Mouse (Mus musculus): ENCODE measurements around the gene Sec14l4.

Sec14l4 gene

DNA sequence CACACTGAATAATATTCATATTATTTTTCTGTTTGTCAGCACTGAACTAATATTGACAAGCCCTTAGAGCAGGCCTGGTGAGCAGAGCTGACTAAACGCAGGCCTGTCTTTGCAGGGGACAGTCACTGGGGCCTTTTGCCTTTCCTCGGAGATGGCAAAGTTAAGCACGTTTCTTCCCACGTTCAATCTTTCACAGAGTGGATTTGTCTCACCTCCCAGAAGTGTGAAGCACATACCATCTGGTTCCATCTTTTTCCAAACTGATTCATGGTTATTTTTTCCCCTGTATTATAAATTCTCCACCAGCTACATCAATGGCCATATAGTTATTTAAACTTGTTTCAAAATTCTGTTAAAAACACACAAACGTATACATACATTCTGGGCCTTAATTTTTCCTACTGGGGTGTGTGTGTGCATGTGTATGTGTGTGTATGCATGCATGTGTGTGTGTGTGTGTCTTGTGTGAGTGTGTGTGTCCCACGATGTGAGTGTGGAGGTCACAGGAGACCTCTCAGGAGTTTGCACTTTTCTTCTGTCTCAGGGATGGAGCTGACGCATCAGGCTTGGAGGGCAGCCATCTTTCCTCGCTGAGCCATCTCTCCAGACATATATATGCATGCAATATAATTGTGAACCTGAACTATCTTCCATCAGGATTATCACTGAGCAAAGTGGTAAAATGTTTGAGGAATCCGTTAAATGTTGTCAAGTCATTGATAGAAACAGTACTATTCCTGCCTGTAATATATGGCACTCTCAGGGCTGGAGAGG, 3.5 kb upstream of the Sec14l4 start:
- DNase-seq (ENCODE audit: low spot score): no peak

DNA sequence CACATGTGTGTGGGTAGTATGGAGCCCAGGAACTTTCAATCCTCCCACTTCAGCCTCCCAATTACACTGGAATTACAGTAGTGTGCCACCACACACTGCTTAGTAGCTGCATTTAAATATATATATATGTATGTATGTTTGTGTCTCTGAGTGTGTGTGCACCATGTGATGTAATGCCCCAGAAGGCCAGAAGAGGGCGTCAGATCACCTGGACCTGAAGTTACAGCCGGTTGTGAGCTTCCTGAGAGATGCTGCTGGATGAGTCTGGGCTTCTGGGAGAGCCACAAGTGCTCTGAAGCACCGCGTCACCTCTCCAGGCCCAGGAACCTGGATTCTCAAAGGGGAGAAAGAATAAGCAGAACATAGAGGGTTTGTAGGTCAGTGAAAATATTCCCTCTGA, 1.9 kb upstream of the Sec14l4 start:
- DNase-seq (ENCODE audit: low spot score): no peak

DNA sequence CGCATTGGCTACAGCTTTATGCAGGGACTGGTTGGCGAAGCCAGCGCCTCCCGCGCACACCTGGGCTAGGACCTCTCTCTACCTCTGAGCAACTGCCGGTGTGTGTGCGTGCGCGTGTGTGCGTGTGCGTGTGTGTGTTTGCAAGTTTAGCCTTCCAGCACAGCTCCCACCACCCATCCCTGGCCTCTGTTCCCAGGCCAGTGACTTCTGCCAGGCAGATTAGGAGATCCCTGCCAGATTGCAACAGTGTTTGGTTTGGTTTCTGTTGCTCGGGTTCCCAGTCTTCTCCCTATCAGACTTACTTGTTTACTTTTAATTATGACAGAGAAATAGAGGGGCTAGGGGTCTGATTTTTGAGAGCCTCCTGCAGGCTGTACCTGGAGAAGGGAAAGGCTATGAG, 699 bp downstream of the Sec14l4 start:
- no peak for DNase-seq (ENCODE audit: low spot score)

DNA sequence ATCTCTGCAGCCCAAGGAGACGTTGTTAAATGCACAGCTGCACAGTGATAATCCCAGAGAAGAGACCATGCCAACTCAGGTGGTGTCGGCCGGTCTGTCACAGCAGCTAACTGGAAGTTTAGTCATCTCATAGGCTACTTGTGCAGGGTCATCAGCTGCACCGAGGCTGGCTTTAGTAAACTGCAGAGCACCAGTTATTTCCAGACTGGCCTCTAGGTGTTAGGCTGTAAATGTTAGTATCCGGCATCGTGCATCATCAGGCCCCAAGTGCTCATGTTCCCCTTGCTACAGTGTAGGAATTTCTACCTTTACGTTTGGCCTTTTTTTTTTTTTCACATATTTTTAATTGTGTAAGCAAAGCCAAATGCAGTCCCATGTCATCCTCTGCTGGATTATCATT, 2.2 kb downstream of the Sec14l4 start:
- no peak for DNase-seq (ENCODE audit: low spot score)

DNA sequence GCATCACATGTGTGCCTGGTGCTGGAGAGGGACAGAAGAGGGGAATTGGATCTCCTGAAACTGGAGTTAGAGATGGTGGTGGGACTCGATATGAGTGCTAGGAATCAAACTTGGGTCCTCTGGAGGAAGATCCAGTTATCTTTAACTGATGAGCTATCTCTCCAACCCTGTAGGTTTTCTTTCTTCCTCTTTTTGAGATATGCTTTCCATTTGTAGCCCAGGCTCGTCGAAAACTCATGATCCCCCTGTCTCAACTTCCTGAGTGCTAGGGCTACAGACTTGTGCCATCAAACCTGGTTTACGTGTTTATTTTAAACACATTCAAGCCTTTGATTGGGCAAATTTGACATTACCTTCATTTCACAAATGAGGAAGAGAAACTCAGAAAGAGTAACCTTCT, 2.9 kb downstream of the Sec14l4 start:
- DNase-seq (ENCODE audit: low spot score): no peak

DNA sequence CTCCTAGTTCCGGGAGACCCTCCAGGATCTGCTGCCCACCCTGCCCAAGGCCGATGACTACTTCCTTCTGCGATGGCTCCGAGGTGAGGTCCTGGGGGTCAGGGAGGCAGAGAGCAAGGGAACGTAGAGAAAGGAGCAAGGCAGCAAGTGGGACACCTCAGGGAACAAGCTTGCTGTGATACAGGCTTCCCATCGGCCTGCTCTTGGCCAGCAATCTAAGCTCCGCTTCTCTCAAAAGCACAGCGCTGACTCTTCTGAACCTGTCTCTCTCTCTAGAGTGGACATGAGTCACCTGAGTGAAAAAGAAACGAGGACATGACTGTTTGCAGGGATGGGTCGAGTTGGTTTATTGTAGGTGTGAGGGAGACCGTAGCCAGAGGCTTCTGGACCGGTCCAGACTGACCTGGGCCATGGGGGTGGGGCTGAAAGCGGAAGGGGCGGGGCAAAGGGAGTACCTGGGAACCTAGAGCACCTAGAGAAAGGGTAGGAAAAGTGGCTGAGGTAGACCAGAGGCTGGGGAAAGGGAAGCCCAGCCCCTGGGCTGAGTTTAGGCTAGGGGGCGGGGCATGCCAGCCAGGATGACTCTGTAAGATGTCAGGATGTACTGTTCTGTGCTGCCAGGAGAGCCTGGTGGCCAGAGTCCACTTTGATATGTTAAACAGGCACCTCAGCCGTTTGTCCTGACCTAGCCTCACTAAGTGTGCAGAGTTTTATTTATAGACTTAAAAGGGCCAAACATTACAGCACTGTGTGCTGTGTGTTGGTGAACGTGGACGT, 4.0 kb downstream of the Sec14l4 start:
- DNase-seq (ENCODE audit: low spot score): no peak

DNA sequence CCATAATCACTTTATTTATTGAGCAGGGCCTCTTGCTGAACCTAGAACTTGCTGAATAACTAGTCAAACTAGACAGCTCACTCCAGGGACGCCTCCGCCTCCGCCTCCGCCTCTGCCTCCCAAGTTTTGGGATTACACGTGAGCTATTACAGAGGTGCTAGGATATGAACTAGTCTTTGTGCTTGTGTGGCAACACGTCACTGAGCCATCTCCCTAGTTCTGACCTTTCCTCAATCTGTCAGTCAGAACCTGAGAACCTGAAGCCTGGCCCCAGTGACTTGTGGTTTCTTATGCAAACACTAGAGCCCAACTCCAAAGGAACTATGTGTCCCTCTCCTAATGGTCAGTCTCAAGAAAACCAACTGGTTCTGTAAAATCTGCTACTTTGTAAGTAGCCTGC, 4.7 kb downstream of the Sec14l4 start:
- DNase-seq (ENCODE audit: low spot score): no peak

DNA sequence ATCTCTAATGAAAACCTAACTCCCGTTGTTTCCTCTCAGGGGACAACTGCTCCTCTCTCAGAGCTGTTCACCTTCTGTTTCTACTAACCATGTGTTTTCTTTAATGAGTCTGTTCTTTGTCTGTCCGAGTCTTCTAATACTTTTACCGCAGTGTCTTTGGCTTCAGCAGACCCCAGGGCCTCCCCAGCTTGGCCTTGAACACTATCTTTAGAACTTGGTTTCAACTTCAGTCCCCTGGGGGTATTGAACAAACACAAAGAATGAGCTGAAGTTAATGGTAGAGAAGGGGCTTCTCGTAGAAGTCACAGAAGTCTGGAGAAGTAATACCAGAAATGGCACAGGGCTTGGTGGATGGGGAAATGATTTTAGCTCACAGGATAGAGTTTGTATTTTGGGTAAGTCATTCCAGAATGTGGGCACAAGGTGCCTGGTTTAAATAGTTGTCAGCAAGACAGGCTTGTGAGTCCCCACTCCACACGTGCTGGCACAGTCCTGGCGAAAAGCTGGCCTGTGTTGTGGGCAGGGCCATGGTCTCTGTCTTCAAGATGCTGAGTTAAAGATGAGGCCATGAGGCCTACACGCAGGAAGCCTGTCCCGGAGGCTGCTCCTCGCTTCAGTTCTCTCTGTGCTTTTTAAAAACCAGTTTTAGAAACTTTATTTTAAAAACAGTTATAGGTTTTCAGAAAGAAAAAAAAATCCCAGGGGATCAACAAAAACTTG, 5.3 kb downstream of the Sec14l4 start:
- DNase-seq (ENCODE audit: low spot score): no peak

DNA sequence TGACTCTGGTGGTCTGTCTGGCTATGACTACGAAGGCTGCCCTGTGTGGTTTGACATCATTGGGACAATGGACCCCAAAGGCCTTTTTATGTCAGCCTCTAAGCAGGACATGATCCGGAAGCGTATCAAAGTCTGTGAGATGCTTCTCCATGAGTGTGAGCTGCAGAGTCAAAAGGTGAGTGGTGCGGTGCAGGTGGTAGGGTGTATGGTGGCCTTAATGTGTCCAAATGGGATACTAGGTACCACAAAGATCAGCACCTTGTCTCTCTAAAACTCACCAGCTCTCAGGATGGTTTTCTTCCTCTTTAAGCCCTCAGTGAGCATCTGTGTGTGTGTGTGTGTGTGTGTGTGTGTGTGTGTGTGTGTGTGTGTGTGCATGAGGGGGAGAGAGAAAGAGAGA, 8.7 kb downstream of the Sec14l4 start:
- no peak for DNase-seq (ENCODE audit: low spot score)

DNA sequence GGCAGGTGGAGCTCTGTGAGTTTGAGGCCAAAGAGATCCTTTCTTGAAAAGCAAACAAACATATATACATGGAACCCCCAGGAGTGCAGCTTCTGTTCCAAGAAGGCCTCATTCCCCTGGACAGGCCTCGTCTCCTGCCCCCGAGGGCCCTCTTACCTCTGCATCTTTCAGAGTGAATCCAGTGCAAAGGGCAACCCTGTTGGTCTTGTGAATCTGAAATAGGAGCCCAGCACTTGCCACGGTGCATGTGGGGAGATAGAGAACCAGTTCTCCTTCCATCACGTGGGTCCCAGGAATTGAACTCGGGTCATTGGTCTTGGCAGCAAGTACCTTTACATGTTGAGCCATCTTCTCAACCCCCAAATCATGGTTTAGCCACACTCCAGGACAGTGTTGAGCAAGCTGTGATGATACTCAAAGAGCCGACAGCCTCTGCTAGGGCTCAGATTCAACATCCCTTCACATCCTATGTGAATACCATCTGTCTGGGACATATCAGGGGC, 9.9 kb downstream of the Sec14l4 start:
- no peak for DNase-seq (ENCODE audit: low spot score)

DNA sequence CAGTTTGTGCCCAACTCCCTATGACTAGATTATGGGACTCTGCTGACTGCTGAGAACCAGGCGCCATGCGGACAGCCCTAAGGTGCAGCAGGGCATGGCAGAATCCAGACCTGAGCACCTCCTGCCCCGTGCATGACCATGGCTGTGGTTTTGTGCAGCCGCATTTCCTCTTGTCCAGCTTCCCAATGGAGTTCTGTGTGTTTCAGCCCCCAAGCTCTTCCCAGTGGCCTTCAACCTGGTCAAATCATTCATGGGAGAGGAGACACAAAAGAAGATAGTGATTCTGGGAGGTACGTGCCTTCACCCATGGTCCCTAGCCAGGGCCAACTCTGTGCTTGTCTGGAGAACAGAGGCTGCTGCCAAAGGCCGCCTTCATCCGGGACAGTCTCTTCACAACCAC, 11.8 kb downstream of the Sec14l4 start:
- DNase-seq (ENCODE audit: low spot score): no peak

DNA sequence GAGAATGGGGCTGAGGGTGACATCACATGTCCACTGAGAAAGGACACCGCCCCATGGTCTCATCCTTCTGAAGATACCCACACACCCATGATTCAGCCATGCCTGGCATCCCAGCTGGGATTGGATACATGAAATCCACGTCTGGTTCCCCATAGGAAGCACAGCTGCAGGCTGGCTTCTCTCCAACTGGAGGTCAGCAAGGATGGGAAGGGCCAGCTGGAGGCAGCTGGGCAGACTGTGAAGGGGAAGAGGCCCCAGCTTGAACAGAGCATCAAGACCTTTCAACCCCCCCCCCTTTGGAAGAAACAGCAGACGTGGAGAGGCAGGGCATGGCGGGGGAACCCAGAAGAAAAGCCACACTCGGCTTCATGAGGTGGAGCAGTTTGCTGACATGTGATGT, 15.3 kb downstream of the Sec14l4 start:
- DNase-seq (ENCODE audit: low spot score): no peak

DNA sequence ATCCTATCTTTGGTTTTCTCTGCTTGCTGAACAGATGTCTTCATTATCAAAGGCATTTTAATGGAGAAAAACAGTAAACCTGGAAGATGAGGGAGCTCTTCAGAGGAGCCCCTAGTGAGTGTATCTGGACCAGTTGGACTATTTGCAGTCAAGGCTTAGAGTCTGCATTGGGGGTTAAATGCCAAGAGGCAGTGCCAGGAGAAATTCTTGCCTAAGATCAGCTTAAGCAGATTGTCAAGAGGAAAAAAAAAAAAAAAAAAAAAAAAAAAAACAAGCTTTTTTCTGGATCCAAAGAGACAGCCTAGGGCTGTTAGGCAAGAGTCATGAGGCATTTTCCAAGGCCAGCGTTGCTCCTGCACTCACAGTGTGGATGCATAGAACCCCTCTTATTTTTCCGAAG, 16.5 kb downstream of the Sec14l4 start:
- no peak for DNase-seq (ENCODE audit: low spot score)

DNA sequence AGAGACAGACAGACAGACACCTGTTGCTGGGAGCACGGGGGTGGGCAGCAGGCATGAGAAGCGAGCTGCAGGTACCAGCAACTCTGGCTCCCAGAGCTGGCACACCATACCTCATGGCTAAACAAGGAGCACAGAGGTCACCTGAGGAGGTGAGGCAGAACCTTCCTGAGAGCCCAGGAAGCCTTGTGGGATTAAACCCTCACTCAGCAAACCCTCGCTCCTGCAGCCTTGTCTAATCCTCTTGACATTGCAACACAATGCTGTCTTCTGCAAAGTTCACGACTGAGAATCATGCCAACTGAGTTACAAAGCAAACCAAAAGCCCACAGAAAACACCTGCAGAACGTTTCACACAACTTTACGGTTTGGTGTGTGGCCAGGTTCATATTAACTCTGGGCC, 17.2 kb downstream of the Sec14l4 start:
- no peak for DNase-seq (ENCODE audit: low spot score)

DNA sequence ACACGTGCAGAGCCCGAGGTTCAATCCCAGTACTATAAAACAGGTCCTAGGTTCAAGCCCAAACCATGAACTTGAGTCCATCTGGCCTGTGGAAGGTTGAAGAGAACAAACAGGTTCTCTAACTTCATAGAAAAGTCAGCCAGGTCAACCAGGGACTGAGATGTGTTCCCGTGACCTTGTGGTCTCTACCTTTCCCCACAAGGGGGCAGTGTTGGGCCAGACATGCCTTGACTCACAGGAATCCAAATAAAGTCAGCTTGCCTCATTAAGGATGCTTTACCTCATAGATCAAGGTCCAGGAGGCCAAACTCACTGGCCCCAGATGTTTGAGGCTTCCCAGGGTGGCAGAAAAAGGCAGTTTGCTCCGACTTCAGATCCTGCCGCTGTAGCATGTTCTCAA, 22.3 kb downstream of the Sec14l4 start:
- DNase-seq (ENCODE audit: low spot score): peak; percentile 66

DNA sequence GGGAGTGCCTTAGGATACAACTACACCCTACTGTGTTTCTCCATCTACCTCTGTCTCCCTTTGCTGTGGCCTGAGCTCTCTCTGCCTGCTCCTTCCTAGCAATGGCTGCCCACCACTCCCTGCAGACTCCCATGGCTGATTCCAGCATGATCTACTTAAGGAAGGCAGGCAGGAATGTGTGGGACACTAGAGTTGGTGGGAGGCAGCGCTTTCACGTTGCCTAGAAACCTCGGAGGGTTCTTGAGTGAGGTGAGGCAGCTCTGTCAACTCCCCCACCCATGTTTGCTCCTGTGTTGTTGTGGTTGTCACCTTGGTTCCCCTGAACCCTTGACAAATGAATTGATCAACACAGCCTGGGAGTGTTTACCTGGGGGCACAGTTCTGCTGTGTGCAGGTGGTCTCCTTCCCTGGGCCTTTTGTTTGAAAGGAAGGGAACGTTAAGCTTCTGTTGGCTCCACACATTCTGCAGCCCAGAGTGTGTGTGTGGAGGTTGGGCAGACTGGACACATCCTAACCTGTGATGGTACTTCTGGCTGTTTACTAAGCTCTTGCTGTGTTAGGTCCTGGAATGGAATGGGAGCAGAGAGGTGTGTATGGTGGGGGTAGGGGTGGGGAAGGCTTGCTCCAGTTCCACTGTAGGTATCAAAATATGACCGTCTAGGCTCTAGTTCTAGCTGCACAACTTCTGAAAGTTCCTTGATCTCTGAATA, 29.8 kb downstream of the Sec14l4 start:
- DNase-seq (ENCODE audit: low spot score): no peak

DNA sequence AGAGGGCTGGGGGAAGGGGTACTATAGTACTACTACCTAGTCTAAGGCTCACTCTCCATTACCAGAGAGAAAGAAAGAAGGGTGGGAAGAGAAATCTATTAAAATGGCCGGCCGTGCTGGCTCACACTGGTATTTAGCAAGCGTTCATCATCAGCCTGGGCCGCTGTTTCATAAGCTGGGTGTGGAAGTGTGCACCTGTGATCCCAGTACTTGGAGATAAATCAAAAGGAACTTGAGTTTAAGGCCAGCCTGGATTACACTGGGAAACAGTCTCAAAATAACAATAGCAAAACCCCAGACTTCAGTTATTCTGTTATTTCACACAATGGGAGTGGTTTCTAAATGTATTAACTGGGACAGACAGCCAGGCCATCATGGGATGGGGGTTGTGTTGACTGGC, 31.3 kb downstream of the Sec14l4 start:
- DNase-seq (ENCODE audit: low spot score): no peak

DNA sequence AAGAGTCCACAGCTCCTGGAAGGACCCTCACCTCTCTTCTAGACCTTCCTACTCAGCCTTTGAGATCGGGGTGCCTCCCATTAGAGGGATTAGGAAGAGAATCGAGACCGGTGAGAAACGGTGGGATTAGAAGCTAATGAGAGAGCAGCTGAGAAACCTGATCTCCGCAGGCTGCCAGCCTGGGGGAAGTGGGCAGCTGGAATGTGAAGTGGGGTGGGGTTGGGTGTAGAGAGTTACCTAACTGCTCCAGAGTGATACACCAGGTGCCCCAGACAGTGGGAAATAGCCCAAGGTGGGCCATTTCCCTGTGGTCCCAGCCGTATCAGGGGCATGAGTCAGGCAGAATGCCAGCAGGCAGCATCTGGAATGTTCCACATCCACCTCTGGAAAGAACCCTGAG, 31.7 kb downstream of the Sec14l4 start:
- DNase-seq (ENCODE audit: low spot score): no peak

DNA sequence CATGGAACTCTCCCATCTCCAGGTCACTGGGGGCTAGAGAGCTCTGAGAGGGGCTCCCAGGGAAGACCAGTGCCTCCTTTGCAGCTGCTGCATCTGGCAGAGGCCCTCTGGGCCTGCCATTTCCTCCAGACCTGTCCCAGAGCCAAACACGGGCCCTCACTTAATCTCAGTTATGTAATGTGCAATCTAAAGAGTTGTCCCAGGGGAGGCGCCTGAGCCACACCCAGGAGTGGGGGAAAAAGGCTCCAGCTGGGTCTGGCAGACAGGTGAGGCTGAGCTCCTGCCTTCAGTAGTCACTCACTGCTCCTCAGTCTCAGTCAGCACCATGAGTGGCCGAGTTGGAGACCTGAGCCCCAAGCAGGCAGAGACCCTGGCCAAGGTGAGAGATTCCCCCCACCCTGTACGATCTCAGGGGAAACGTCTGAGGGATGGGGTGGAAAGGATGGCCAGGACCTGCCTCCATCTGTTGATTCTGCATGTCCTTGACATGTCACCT, 33.4 kb downstream of the Sec14l4 start, which contains the start of gene Sec14l3:
Gene Sec14l3, plus strand, starts transcription at position 215 of the 496 bp plus-strand sequence.
- no peak for DNase-seq (ENCODE audit: low spot score)

DNA sequence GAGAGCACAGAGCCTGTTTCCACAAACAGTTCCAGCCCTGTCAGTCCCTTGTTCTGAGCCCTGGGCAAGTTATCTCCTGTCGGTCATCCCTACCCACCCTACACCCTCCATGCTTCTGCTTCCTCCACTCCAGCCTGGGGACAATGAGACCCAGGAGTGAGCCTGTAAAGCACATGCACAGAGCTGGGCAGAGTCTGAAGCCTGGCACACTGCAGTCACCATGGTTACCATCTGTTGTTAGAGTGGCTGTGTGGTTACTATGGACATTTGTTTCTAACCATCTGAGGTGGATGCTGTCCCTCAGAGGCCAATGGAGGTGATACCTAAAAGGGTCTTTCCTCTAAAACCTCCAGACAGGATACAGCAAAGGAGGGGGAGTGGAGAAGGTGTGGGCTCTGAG, 38.4 kb downstream of the Sec14l4 start:
- no peak for DNase-seq (ENCODE audit: low spot score)

DNA sequence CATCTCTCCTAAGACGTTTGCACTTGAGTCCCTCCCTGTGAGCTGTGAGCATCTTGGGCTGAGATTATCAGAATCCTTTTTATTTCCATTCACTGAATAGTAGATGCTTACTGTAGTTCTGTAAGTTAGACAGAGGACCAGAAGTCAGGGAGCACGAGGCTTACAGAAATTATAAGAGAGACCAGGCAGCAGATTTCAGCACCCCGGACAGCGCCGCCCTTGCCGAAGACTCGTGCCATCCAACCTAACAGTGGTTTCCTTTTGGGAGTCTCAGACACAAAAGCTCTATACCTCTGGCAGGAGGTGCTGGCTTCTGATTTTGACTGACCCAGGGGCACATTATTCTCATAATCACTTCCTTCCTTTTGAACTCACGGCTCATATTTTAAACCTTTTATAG, 45.4 kb downstream of the Sec14l4 start:
- DNase-seq (ENCODE audit: low spot score): peak; percentile 65

Measured in ovary, postnatal 14 days (tissue).